Mouse (Mus musculus) embryonic fibroblast, embryonic 13.5 days (primary cell): ENCODE data around the gene Ripk1.

Experiments
- CTCF ChIP-seq: IDR thresholded peaks from 2 replicates; pipeline ENCODE4 v1.5.1; 2011; ENCODE audit warnings: mild to moderate bottlenecking, control low read depth, low read length, moderate library complexity, borderline replicate concordance; ENCODE audit not compliant: insufficient read depth
- POLR2A ChIP-seq: IDR thresholded peaks from 2 replicates; pipeline ENCODE4 v1.6.1; 2011; ENCODE audit warnings: low read depth, mild to moderate bottlenecking, control low read depth, low read length, moderate library complexity

DNA sequence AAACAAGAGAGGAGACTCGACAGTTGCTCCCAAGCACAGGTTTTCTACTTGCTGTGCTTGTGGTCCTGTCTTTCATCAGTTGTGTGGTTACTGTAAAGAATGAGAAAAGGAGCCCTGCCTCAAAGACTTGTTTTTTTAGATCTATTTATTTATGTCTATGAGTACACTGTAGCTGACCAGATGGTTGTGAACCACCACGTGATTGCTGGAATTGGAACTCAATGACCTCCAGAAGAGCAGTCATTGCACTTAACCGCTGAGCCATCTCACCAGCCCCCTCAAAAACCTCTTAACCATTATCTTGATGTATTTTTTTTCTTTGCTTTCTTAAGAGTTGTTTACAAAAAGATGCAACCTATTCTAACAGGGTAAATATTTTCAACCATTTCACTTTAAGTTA is 33.3 kb downstream of the Ripk1 start:
- no peak for TF ChIP-seq CTCF
- TF ChIP-seq POLR2A = no peak
